Comparison of ENCODE assay signal across 23 mouse cellular contexts in the genomic region with DNA sequence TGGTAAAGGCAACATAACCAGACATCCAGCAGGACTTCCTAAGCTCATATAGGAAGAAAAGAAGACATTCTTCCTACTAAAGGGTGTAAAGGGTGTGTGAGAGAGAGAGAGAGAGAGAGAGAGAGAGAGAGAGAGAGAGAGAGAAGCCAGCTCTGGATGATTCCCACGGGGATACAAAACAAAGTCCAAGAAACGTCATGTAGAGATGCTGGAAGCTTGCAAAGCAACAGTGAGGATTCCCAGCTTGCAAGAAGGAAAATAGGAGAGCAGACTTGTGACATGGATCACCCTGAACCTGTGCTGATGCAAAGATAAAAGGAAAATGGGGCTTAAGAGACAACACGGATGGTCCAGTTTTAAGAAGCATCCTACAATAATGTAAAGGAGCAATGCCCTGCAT.
DNase-seq lines count a peak whose midpoint lies in the region; ATAC-seq and TF ChIP-seq lines count a peak whose summit lies in the region.
"Had no signal": no experiment of that assay in that cellular context is flagged by ENCODE, and none has a peak within 500 bp of the region (broad histone marks: within the 10 kb centered on the region; RNA-seq: fewer than 3 reads in every experiment).

No protein-coding gene starts in this region.

- H3K4me3 ChIP-seq in heart, embryonic 12.5 days, result no peak overlapping the region
- no peak overlapping the region for H3K4me3 ChIP-seq in kidney, postnatal 0 days (replicated peaks; ENCODE audit: low read depth, low read length)
- H3K4me3 ChIP-seq in kidney, embryonic 14.5 days (ENCODE audit: low read length), result no peak overlapping the region
- H3K4me3 ChIP-seq in heart, postnatal 0 days (ENCODE audit: low read depth, low read length), result no peak overlapping the region
- H3K4me3 ChIP-seq: embryonic facial prominence, embryonic 12.5 days; heart, embryonic 13.5 days; limb, embryonic 13.5 days; liver, embryonic 12.5 days; midbrain, embryonic 12.5 days had no signal

- DNase-seq in heart, adult 11 months, result peak; percentile 92
- DNase-seq in kidney, postnatal 0 days (ENCODE audit: low spot score), result peak; percentile 9
- DNase-seq in heart, postnatal 0 days (ENCODE audit: low spot score), result peak; percentile 12
- peak; percentile 3 for DNase-seq in yolk sac, embryonic 10.5 days (ENCODE audit: low spot score)
- no peak for DNase-seq in layer of hippocampus, postnatal 10 days (ENCODE audit: low spot score in 2 of 2)
- DNase-seq: cerebellum, adult 11-12 months; cerebellum, postnatal 10 days; gastrocnemius, postnatal 10 days; lung, adult 18-20 months; lung, postnatal 14 days; thymus, adult 18-20 months; thymus, postnatal 4 days had no signal

- no peaks in the 10 kb centered on the region for H3K36me3 ChIP-seq in heart, embryonic 12.5 days
- H3K36me3 ChIP-seq in kidney, postnatal 0 days (ENCODE audit: insufficient read depth, low read length), result no peaks in the 10 kb centered on the region
- no peaks in the 10 kb centered on the region for H3K36me3 ChIP-seq in kidney, embryonic 14.5 days (ENCODE audit: control insufficient read depth, insufficient read depth, low read length)
- no peaks in the 10 kb centered on the region for H3K36me3 ChIP-seq in heart, postnatal 0 days (replicated peaks; ENCODE audit: control insufficient read depth, insufficient read depth, low read length)
- H3K36me3 ChIP-seq: embryonic facial prominence, embryonic 12.5 days; G1E; heart, embryonic 13.5 days; limb, embryonic 13.5 days; liver, embryonic 12.5 days; midbrain, embryonic 12.5 days had no signal

- no peak for ATAC-seq in heart, embryonic 12.5 days (ENCODE audit: insufficient number of reproducible peaks, low FRiP score)
- no peak for ATAC-seq in kidney, postnatal 0 days (replicated peaks; ENCODE audit: low FRiP score, low read depth)
- ATAC-seq in kidney, embryonic 14.5 days (ENCODE audit: low FRiP score, low TSS enrichment), result no peak
- ATAC-seq in heart, postnatal 0 days (ENCODE audit: insufficient read depth, low read depth), result no peak
- ATAC-seq: hindbrain, postnatal 0 days; Patski had no signal

- H3K9ac ChIP-seq in heart, embryonic 12.5 days, result no peak overlapping the region
- H3K9ac ChIP-seq in kidney, postnatal 0 days (ENCODE audit: low read depth, low read length), result no peak overlapping the region
- no peak overlapping the region for H3K9ac ChIP-seq in kidney, embryonic 14.5 days (ENCODE audit: low read depth, low read length)
- no peak overlapping the region for H3K9ac ChIP-seq in heart, postnatal 0 days (replicated peaks; ENCODE audit: low read depth, low read length)
- H3K9ac ChIP-seq: embryonic facial prominence, embryonic 12.5 days; heart, embryonic 13.5 days; limb, embryonic 13.5 days; liver, embryonic 12.5 days; midbrain, embryonic 12.5 days had no signal

- H3K4me1 ChIP-seq in heart, embryonic 12.5 days (replicated peaks), result peaks cover 6% of the 10 kb centered on the region; the same call in 1 of the 2 replicates
- peaks cover 7% of the 10 kb centered on the region; the same call in 1 of the 2 replicates for H3K4me1 ChIP-seq in kidney, postnatal 0 days (replicated peaks; ENCODE audit: insufficient read depth, low read length)
- H3K4me1 ChIP-seq in kidney, embryonic 14.5 days (ENCODE audit: control insufficient read depth, insufficient read depth, low read length), result peaks cover 8% of the 10 kb centered on the region; the same call in 1 of the 2 replicates
- no peaks in the 10 kb centered on the region for H3K4me1 ChIP-seq in heart, postnatal 0 days (ENCODE audit: control insufficient read depth, insufficient read depth)
- H3K4me1 ChIP-seq: embryonic facial prominence, embryonic 12.5 days; limb, embryonic 13.5 days; midbrain, embryonic 12.5 days had no signal

- no peak overlapping the region for H3K4me2 ChIP-seq in heart, embryonic 12.5 days
- no peak overlapping the region for H3K4me2 ChIP-seq in kidney, postnatal 0 days (ENCODE audit: low read length)
- no peak overlapping the region for H3K4me2 ChIP-seq in kidney, embryonic 14.5 days (replicated peaks; ENCODE audit: low read depth, low read length)
- H3K4me2 ChIP-seq in heart, postnatal 0 days (ENCODE audit: low read depth, low read length), result no peak overlapping the region
- H3K4me2 ChIP-seq: embryonic facial prominence, embryonic 12.5 days; heart, embryonic 13.5 days; limb, embryonic 13.5 days; liver, embryonic 12.5 days; midbrain, embryonic 12.5 days had no signal

- no peaks in the 10 kb centered on the region for H3K27me3 ChIP-seq in heart, embryonic 12.5 days (replicated peaks)
- no peaks in the 10 kb centered on the region for H3K27me3 ChIP-seq in kidney, postnatal 0 days (ENCODE audit: insufficient read depth, low read length)
- no peaks in the 10 kb centered on the region for H3K27me3 ChIP-seq in kidney, embryonic 14.5 days (ENCODE audit: control insufficient read depth, insufficient read depth, low read length)
- H3K27me3 ChIP-seq in heart, postnatal 0 days (ENCODE audit: control insufficient read depth, insufficient read depth, low read length), result no peaks in the 10 kb centered on the region
- H3K27me3 ChIP-seq: CH12.LX; embryonic facial prominence, embryonic 12.5 days; heart, embryonic 13.5 days; limb, embryonic 13.5 days; liver, embryonic 12.5 days; midbrain, embryonic 12.5 days; Patski had no signal

- no peak for TF ChIP-seq CTCF in kidney, postnatal 0 days (IDR thresholded peaks at IDR 0.05; ENCODE audit: low read depth)
- no peak for TF ChIP-seq CTCF in heart, postnatal 0 days (IDR thresholded peaks at IDR 0.05; ENCODE audit: low read depth)

- WGBS in heart, embryonic 12.5 days, result 55% methylated on average over 3 of the region's 3 CpGs
- WGBS in kidney, postnatal 0 days, result 42% methylated on average over 3 of the region's 3 CpGs
- 58% methylated on average over 3 of the region's 3 CpGs for WGBS in kidney, embryonic 14.5 days
- 49% methylated on average over 3 of the region's 3 CpGs for WGBS in heart, postnatal 0 days

- no peak overlapping the region for H3K27ac ChIP-seq in heart, embryonic 12.5 days (ENCODE audit: poor library complexity, severe bottlenecking)
- no peak overlapping the region for H3K27ac ChIP-seq in kidney, postnatal 0 days
- no peak overlapping the region for H3K27ac ChIP-seq in kidney, embryonic 14.5 days (ENCODE audit: low read depth, low read length)
- no peak overlapping the region for H3K27ac ChIP-seq in heart, postnatal 0 days (ENCODE audit: low read depth)
- H3K27ac ChIP-seq: embryonic facial prominence, embryonic 12.5 days; heart, embryonic 13.5 days; hindbrain, postnatal 0 days; limb, embryonic 13.5 days; liver, embryonic 12.5 days; midbrain, embryonic 12.5 days had no signal

- TF ChIP-seq EP300 in heart, postnatal 0 days (IDR thresholded peaks at IDR 0.05; ENCODE audit: low read depth), result no peak

- H3K9me3 ChIP-seq in heart, embryonic 12.5 days (replicated peaks), result no peaks in the 10 kb centered on the region
- no peaks in the 10 kb centered on the region for H3K9me3 ChIP-seq in kidney, postnatal 0 days (replicated peaks; ENCODE audit: low read length)
- no peaks in the 10 kb centered on the region for H3K9me3 ChIP-seq in kidney, embryonic 14.5 days (ENCODE audit: control insufficient read depth, low read length)
- no peaks in the 10 kb centered on the region for H3K9me3 ChIP-seq in heart, postnatal 0 days (replicated peaks; ENCODE audit: control insufficient read depth, low read length)
- H3K9me3 ChIP-seq: embryonic facial prominence, embryonic 12.5 days; heart, embryonic 13.5 days; limb, embryonic 13.5 days; midbrain, embryonic 12.5 days had no signal

Comparison
In these comparisons a context has a peak if more than half of its experiments do, and no peak if none do; other contexts are left out.
1. DNase-seq: peak in heart, adult 11 months (single experiment), kidney, postnatal 0 days (single experiment), heart, postnatal 0 days (single experiment) and yolk sac, embryonic 10.5 days (single experiment); none in layer of hippocampus, postnatal 10 days (0 of 2).